Mouse (Mus musculus) midbrain, postnatal 0 days (tissue): ENCODE data around the gene Tmem263. TPM values are rescaled to one million over a fixed set of nuclear protein-coding genes. Genes with fewer than 3 reads are reported as not detected.

Experiments used
- ATAC-seq: fragments of 200-750 bp; cut with Nextera tagmentation; 2 replicates; pipeline ENCODE4 v1.8.0; 2017; ENCODE audit warnings: moderate number of reproducible peaks, mild to moderate bottlenecking, moderate TSS enrichment, moderate library complexity; ENCODE audit not compliant: low FRiP score
- DNase-seq: peaks from one replicate; pipeline ENCODE4 v3.0.0-alpha.2; 2015; ENCODE audit warnings: low spot score
- H3K27ac ChIP-seq: fragments of 300-500 bp; sonication (generic); 2 replicates; pipeline ENCODE4 v1.5.1; 2014; ENCODE audit warnings: low read depth, mild to moderate bottlenecking, low read length, mixed read lengths
- H3K27me3 ChIP-seq: fragments of 300-500 bp; sonication (generic); 2 replicates; pipeline ENCODE4 v1.6.1; 2014; ENCODE audit warnings: low read length, control low read depth, mixed read lengths; ENCODE audit not compliant: insufficient read depth
- H3K36me3 ChIP-seq: fragments of 300-500 bp; sonication (generic); 2 replicates; pipeline ENCODE4 v1.6.1; 2014; ENCODE audit warnings: low read length, control low read depth, mixed read lengths; ENCODE audit not compliant: insufficient read depth
- H3K4me1 ChIP-seq: fragments of 300-500 bp; sonication (generic); 2 replicates; pipeline ENCODE4 v1.6.1; 2014; ENCODE audit warnings: mild to moderate bottlenecking, control low read depth, antibody characterized with exemption, low read length, mixed read lengths; ENCODE audit not compliant: insufficient read depth
- H3K4me2 ChIP-seq: fragments of 300-500 bp; sonication (generic); 2 replicates; pipeline ENCODE4 v1.6.1; 2014; ENCODE audit warnings: low read depth, mild to moderate bottlenecking, low read length, mixed read lengths; ENCODE audit not compliant: poor library complexity, severe bottlenecking
- H3K4me3 ChIP-seq: fragments of 300-500 bp; sonication (generic); 2 replicates; pipeline ENCODE4 v1.5.1; 2014; ENCODE audit warnings: low read depth, mild to moderate bottlenecking, low read length, moderate library complexity
- H3K9ac ChIP-seq: fragments of 300-500 bp; sonication (generic); replicated peaks from 2 replicates; pipeline ENCODE4 v1.6.1; 2014; ENCODE audit warnings: mild to moderate bottlenecking, low read length, moderate library complexity, mixed read lengths; ENCODE audit not compliant: poor library complexity, severe bottlenecking
- H3K9me3 ChIP-seq: fragments of 300-500 bp; sonication (generic); 2 replicates; pipeline ENCODE4 v1.6.1; 2016; ENCODE audit warnings: low read length, control low read depth
- CTCF ChIP-seq: IDR thresholded peaks from 2 replicates; pipeline ENCODE4 v1.5.1; 2016; ENCODE audit warnings: antibody characterized with exemption, mild to moderate bottlenecking
- WGBS: fragments of 180-500 bp; shearing (Covaris S2); extraction: QIAGEN DNeasy Blood & Tissue Kit; methylation state at CpG from one replicate; pipeline ENCODE4 v1.1.7; 2014; 5-methylcytosine and 5-hydroxymethylcytosine counted together
- polyA plus RNA-seq: library from polyadenylated mRNA; unstranded; fragments of >200 nt; fragmentation: Nextera tagmentation; extraction: Ambion mirVana; gene quantifications from 2 replicates; pipeline ENCODE4 v1.2.1, GENCODE M21; 2015
- total RNA-seq: library from RNA; depleted of rRNA; stranded (reverse); fragments of >200 nt; gene quantifications from 2 replicates; pipeline ENCODE4 v1.2.3, GENCODE M21; 2014

Gene Tmem263
- total and polyA plus RNA-seq, 2 experiments from 2014 or later: 29.6 to 46.5 TPM

DNA sequence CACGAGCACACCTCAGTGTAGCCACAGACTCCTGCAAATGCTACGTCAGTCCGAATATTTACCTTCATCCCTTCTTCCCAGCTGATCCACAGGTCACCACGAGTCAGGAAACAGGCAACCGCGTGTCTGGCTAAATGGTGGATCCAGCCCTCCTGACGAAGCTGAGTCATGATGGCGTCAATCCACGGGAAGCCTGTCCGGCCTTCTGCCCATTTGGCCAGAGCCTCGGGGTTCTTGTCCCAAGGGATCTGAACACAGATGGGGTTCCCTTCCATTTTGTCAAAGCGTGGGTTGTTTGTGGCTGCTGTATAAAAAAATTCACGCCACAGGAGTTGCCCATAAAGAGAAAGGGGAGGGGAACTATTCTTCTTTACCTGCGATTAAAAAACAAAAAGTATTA lies 43.9 kb downstream of the Tmem263 start:
- Histone ChIP-seq H3K4me3 (no peak overlapping the region), H3K9ac (no peak overlapping the region), H3K4me1 (no peaks in the 10 kb centered on the region), H3K36me3 (peaks cover 35% of the 10 kb centered on the region), H3K9me3 (no peaks in the 10 kb centered on the region), H3K27me3 (no peaks in the 10 kb centered on the region), H3K4me2 (no peak overlapping the region), H3K27ac (no peak overlapping the region)
- 90% methylated on average over 14 of the region's 14 CpGs for WGBS
- no peak for ATAC-seq
- DNase-seq: no peak
- TF ChIP-seq CTCF: no peak

- Histone ChIP-seq H3K9ac (no peak overlapping the region), H3K4me1 (no peaks in the 10 kb centered on the region), H3K27ac (no peak overlapping the region), H3K4me2 (no peak overlapping the region), H3K27me3 (no peaks in the 10 kb centered on the region), H3K36me3 (peaks cover 20% of the 10 kb centered on the region), H3K9me3 (no peaks in the 10 kb centered on the region), H3K4me3 (no peak overlapping the region)
- ATAC-seq (no peak), DNase-seq (no peak)
- WGBS: 87% methylated on average over 5 of the region's 5 CpGs
- no peak for TF ChIP-seq CTCF
Observed at GRCm38 (mm10) chr10:85149226-85149625, 46.8 kb downstream of the Tmem263 start.

GRCm38 (mm10) chr10:85154195-85154594 lies 51.8 kb downstream of the Tmem263 start:
- no peak overlapping the region for H3K9ac ChIP-seq
- DNase-seq: peak; percentile 74
- ATAC-seq: no peak
- H3K9me3 ChIP-seq: no peaks in the 10 kb centered on the region
- no peaks in the 10 kb centered on the region for H3K4me1 ChIP-seq
- no peaks in the 10 kb centered on the region for H3K27me3 ChIP-seq
- peaks cover 4% of the 10 kb centered on the region; the same call in 1 of the 2 replicates for H3K36me3 ChIP-seq
- 5% methylated on average over 2 of the region's 2 CpGs for WGBS
- H3K4me3 ChIP-seq: no peak overlapping the region
- H3K27ac ChIP-seq: no peak overlapping the region
- TF ChIP-seq CTCF: peak; percentile 90
- H3K4me2 ChIP-seq: no peak overlapping the region

- WGBS: 94% methylated on average over 7 of the region's 7 CpGs
- DNase-seq (no peak), ATAC-seq (no peak)
- no peaks in the 10 kb centered on the region for H3K9me3 ChIP-seq
- H3K4me3 ChIP-seq: no peak overlapping the region
- no peak overlapping the region for H3K9ac ChIP-seq
- TF ChIP-seq CTCF: no peak
- no peaks in the 10 kb centered on the region for H3K36me3 ChIP-seq
- no peak overlapping the region for H3K4me2 ChIP-seq
- H3K4me1 ChIP-seq: no peaks in the 10 kb centered on the region
- H3K27me3 ChIP-seq: no peaks in the 10 kb centered on the region
- no peak overlapping the region for H3K27ac ChIP-seq
Observed at GRCm38 (mm10) chr10:85157451-85157850, 55.0 kb downstream of the Tmem263 start.

DNA sequence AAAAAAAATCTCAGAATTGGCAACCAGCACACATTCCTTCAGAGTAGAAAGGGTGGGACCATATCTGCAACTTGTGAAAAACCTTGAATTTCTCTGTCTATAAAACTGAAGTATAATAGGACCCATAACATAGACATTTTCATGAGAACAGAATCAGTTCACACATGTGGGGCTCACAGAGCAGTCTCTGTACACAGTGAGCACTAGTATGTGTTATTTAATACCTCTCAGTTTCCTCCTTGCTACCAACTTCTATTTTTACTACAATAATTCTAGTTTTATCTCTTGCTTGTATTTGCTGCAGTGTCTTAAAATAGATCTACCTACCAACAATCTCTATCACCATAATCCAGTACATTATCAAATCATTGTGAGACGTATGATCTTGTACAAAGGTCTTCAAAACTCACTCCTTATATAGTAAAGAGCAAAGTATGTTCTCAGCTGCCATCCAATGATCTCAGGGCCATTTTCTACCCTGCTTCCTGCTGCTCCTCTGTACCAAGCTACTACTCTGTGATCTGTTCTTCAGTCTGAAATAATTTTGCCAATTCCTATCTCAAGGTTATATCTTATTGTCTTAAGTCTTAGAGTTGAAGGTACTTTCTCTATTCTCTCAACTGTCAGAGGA lies 57.7 kb downstream of the Tmem263 start:
- Histone ChIP-seq H3K27ac (0 out of 2 replicates have a peak overlapping the region, but pooled peaks have one; percentile 59), H3K27me3 (no peaks in the 10 kb centered on the region), H3K36me3 (no peaks in the 10 kb centered on the region), H3K4me1 (no peaks in the 10 kb centered on the region), H3K4me2 (no peak overlapping the region), H3K9ac (no peak overlapping the region), H3K4me3 (no peak overlapping the region), H3K9me3 (no peaks in the 10 kb centered on the region)
- ATAC-seq: no peak
- TF ChIP-seq CTCF: no peak
- DNase-seq: no peak
- WGBS: 75% methylated on average over 1 of the region's 1 CpGs

DNA sequence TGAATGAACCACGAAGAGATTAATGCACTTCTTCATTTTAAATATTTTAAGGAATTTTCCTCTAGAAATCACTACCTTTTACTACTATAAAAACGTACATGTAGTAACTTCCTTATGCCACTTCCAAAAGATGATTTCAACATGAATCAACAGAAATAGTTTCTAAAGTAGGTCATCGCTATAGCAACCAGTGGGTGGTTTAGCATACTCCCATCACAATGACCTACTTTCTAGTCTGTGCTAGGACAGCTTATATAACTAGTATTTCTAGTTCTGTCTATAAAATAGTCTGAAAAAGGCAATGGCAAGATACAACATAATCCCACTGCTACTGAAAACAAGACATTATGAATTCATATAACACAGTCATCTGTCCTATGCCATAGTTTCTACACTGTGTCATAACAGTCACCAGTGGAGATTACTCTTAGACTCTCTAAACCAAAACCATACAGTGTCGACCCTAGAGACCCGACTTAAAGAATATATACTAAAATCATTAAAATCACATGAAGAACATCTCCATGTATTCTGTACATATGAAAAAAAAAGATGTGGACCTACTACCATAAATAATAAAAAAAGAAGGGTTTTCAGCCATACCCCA lies 59.4 kb downstream of the Tmem263 start:
- DNase-seq: peak; percentile 82
- Histone ChIP-seq H3K9ac (no peak overlapping the region), H3K4me3 (no peak overlapping the region), H3K36me3 (no peaks in the 10 kb centered on the region), H3K27ac (peak overlapping the region; percentile 68; the same call in 1 of the 2 replicates), H3K4me1 (no peaks in the 10 kb centered on the region), H3K9me3 (no peaks in the 10 kb centered on the region), H3K27me3 (no peaks in the 10 kb centered on the region), H3K4me2 (no peak overlapping the region)
- ATAC-seq: peak; percentile 88
- TF ChIP-seq CTCF: no peak
- WGBS: 57% methylated on average over 5 of the region's 5 CpGs
